Mouse (Mus musculus): ENCODE measurements at regions not wholly inside any gene's neighbourhood (a gene's known extent, or its start where the extent isn't known, plus 50 kb on each side); places are given as distances from the start of the nearest gene placed in this dataset.

DNA sequence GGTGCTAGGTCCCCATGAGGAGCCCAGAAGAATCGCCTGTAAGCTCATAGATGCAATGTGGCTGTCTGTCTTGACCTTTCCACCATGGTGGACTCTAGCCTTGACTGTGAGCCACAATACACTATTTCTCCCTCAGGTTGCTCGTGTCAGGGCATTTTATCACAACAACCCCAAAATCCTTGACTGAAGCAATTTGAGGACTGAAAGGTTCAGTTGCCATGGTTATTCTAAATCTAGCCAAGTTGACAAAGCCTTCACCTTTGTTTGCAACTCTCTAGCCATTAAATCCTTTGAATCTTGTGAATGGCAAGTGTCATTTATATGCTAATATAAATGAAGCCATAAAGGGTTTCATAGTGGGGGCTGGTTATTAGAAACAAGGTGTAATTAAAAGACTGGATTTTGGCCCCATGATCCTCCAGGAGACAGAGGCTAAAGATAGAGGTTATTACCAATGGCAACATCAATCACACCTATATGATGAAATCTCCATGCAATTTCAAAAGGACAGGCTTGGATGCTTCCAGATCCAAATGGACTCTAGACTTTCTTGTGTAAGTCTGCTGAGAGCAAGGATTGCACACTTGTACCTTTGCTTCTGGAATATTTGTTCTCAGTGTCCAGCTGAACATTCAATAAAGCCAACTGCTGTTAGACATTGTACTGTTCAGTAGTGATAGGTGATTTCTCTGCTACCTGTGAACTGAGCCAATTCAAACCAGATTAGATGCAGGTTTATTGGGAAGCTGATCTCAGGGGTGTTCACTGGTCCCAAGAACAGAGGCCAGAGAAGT, 59.5 kb upstream of the Mocs1 start:
- ATAC-seq (ENCODE audit: low FRiP score, low read depth) = no peak
- H3K9me3 ChIP-seq = no peaks in the 10 kb centered on the region
- no peaks in the 10 kb centered on the region for H3K36me3 ChIP-seq
- H3K27ac ChIP-seq = no peak overlapping the region
- H3K27me3 ChIP-seq (replicated peaks) = no peaks in the 10 kb centered on the region
- H3K9ac ChIP-seq = no peak overlapping the region
- no peak overlapping the region for H3K4me2 ChIP-seq (replicated peaks)
- 59% methylated on average over 2 of the region's 2 CpGs for WGBS
- H3K4me3 ChIP-seq = no peak overlapping the region
- H3K4me1 ChIP-seq = no peaks in the 10 kb centered on the region

DNA sequence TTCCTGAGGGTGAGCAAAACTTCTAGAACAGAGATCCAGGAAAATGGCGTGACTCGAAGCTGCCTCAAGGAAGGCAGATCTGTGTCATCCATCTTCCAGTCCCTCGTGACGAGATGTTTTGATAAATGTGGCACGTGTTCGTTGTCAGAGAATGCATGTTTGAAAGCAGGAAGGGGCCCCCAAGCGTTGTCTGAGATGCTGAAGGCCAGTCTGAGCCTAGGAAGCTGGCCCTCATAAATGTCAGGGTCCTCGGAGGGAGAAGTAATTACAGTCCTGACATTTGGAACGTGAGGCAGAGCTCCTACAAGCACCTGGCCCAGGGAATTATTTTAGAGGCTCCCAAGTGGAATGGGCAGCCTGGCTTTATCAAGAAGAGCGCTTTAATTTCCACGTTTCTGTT, 50.5 kb upstream of the Mocs1 start:
- Histone ChIP-seq H3K9ac (no peak overlapping the region), H3K9me3 (no peaks in the 10 kb centered on the region), H3K4me1 (no peaks in the 10 kb centered on the region), H3K27me3 (replicated peaks) (no peaks in the 10 kb centered on the region), H3K4me3 (no peak overlapping the region), H3K36me3 (no peaks in the 10 kb centered on the region), H3K4me2 (replicated peaks) (no peak overlapping the region), H3K27ac (no peak overlapping the region)
- no peak for ATAC-seq (ENCODE audit: low FRiP score, low read depth)
- WGBS = 71% methylated on average over 11 of the region's 11 CpGs
